Mouse (Mus musculus): ENCODE results near the gene Cep55. TPM values are rescaled to one million over a fixed set of nuclear protein-coding genes. Genes with fewer than 3 reads are reported as not detected.
A peak's percentile ranks its signal among the peaks of the same experiment; 100 is the strongest.

Gene Cep55
- polyA plus RNA-seq (2016; fragmentation: Nextera tagmentation; extraction: Ambion mirVana): 29.6 and 38.1 TPM in 2 replicates

DNA sequence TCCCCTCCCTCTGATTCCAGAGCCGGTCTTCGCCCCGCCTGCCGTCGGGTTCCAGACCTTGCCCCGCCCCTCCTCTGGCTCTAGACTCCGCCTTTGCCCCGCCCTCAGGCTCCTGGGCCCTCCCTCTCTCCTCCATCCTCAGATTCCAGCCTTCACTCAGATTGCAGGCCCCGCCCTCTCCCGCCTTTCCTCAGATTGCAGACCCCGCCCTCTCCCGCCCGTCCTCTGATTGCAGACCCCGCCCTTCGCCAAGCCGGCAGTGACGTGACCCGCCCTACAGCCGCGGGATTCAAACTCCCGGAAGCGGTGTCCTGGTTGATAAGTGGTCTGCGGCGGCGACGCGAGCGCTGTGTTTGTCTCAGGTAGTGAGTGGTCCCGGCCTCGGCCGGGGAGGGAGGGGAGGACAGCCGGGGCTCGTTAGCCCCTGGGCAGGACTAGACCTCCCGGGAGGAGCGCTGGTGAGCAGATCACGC is at the start of gene Cep55:
Cep55 (plus strand) TSS at position 292 of the 473 bp plus-strand sequence.
- Histone ChIP-seq H3K9me3 (no peaks in the 10 kb centered on the region), H3K36me3 (replicated peaks) (peaks cover 29% of the 10 kb centered on the region), H3K4me1 (peaks cover 22% of the 10 kb centered on the region), H3K4me3 (peak within 1 kb of the TSS; percentile 79), H3K27ac (replicated peaks) (peak within 1 kb of the TSS; percentile 94), H3K27me3 (replicated peaks; ENCODE audit: low read depth, poor library complexity, severe bottlenecking) (no peaks in the 10 kb centered on the region)
- under 1% methylated on average over 36 of the region's 36 CpGs for WGBS
- DNase-seq (ENCODE audit: low spot score): peak; percentile 100

DNA sequence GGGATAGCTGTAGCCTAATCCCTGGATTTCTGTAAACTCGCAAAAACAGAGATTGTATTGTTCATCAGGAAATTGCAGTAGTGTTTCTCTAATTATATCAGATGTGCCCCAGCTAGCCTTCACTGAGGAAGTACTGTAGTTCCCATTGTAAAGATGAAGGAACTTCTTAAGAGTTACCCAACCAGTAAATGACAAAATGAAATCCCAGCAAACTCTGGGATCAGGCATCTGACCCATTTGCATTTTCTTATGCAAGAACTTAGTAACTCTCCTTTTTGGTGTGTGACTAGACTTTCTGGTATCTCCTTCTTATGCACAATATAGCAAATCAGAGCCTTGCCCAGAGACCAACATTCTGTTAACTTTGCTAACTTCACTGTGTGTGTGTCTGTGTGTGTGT is 43.4 kb upstream of the Cep55 start:
- Histone ChIP-seq H3K36me3 (replicated peaks) (no peaks in the 10 kb centered on the region), H3K4me3 (no peak overlapping the region), H3K27me3 (replicated peaks; ENCODE audit: low read depth, poor library complexity, severe bottlenecking) (no peaks in the 10 kb centered on the region), H3K9me3 (no peaks in the 10 kb centered on the region), H3K27ac (replicated peaks) (no peak overlapping the region), H3K4me1 (peaks cover 7% of the 10 kb centered on the region)
- 74% methylated on average over 1 of the region's 1 CpGs for WGBS
- no peak for DNase-seq (ENCODE audit: low spot score)

DNA sequence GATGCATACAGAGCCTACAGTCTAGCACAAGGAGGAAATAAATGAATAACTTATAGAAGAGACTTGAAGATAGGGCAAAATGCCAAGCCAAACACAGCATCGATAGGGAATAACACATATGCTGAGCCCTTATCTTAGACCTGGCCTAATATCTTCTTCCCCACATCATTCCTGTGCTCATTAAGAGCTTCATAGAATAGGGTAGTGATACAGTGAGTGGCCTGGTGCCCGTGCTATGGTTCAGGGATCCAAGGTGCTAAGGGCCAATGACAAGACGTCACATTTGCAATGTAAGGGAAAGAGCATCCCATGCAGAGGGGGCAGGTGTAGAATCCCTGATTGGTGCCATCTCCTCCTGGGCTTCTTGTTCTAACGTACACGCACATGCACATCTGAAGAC is 40.4 kb upstream of the Cep55 start:
- 91% methylated on average over 5 of the region's 5 CpGs for WGBS
- no peaks in the 10 kb centered on the region for H3K27me3 ChIP-seq (replicated peaks; ENCODE audit: low read depth, poor library complexity, severe bottlenecking)
- H3K36me3 ChIP-seq (replicated peaks): no peaks in the 10 kb centered on the region
- no peaks in the 10 kb centered on the region for H3K9me3 ChIP-seq
- H3K4me3 ChIP-seq: no peak overlapping the region
- DNase-seq (ENCODE audit: low spot score): no peak
- H3K27ac ChIP-seq (replicated peaks): no peak overlapping the region
- H3K4me1 ChIP-seq: peaks cover 7% of the 10 kb centered on the region

DNA sequence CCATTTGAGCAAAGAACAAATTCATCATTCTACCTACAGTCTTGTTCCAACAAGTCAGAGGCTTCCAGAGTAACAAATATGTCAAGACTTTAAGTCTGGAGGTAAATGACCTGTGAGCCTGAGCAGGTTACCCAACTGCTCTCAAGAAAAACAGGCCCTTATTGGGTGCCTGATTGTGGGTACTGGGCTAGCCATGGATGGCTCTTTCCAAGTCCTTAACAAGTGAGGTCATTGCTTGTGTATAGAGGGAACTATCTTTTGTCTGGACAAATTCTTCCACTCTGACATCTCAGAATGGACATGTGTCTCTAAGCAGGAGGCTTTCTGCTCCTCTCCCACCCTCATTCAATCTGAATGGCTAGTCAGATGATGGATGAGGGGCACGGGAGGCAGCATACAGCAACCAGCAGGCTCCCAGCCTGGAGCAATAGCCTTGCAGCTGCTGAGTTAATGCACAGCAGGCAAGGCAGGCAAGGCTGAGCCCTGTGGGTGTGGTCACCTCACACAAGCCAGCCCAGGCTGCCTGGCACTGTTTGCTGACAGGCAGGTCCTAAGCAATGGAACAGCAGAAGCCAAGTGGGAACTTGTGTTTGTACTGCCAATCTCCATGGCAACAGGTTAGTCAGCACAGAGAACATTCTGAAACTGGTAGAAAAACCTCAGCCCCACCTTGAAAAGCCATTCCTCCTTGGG is 39.5 kb upstream of the Cep55 start:
- Histone ChIP-seq H3K4me3 (no peak overlapping the region), H3K27ac (replicated peaks) (no peak overlapping the region; the same call in 1 of the 2 replicates), H3K4me1 (peaks cover 7% of the 10 kb centered on the region), H3K27me3 (replicated peaks; ENCODE audit: low read depth, poor library complexity, severe bottlenecking) (no peaks in the 10 kb centered on the region), H3K9me3 (no peaks in the 10 kb centered on the region), H3K36me3 (replicated peaks) (no peaks in the 10 kb centered on the region)
- WGBS: 3% methylated on average over 1 of the region's 1 CpGs
- DNase-seq (ENCODE audit: low spot score): peak; percentile 59

DNA sequence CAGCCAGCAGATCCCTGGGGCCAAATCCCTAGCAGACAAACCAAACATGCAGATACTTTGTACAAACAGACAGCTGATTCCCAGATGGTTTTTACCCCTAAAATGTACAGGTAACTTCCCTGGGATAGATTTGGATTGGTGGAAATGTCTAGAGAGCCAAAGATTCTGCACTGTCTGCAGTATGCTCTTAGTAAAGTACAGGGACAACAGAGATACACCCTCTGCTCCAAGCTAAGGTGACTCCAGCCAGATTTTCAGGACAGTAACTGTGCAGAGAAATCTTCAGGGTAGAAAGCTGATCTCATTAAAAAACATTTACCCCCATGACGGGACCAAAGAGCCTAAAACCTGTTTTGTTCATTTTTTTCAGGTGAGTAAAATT is 38.9 kb upstream of the Cep55 start:
- no peak overlapping the region for H3K4me3 ChIP-seq
- no peaks in the 10 kb centered on the region for H3K27me3 ChIP-seq (replicated peaks; ENCODE audit: low read depth, poor library complexity, severe bottlenecking)
- H3K9me3 ChIP-seq: no peaks in the 10 kb centered on the region
- WGBS: 72% methylated on average over 1 of the region's 1 CpGs
- no peak for DNase-seq (ENCODE audit: low spot score)
- peaks cover 7% of the 10 kb centered on the region for H3K4me1 ChIP-seq
- no peaks in the 10 kb centered on the region for H3K36me3 ChIP-seq (replicated peaks)
- no peak overlapping the region; the same call in 1 of the 2 replicates for H3K27ac ChIP-seq (replicated peaks)

DNA sequence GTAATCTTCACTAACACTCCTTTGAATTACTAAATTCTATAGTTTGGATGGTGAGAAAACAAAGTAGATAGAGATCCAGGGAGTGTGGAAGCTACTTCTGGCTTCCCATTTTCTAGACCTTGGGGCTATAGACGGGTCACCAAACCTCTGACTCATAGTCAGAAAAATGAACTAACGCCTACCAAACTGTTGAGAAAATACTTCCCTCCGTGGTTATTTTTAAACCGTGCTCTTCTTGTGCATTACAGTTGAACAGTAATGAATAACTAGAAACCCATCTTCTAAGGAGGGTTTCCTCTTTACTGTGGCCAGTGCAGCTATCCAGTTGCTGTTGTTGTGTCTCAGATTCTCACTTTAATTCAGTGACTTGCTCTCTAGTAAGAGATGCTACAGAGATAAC is 32.1 kb upstream of the Cep55 start:
- H3K9me3 ChIP-seq: no peaks in the 10 kb centered on the region
- no peak for DNase-seq (ENCODE audit: low spot score)
- WGBS: 76% methylated on average over 4 of the region's 4 CpGs
- H3K4me3 ChIP-seq: no peak overlapping the region
- H3K4me1 ChIP-seq: peaks cover 17% of the 10 kb centered on the region
- H3K27ac ChIP-seq (replicated peaks): no peak overlapping the region
- no peaks in the 10 kb centered on the region for H3K36me3 ChIP-seq (replicated peaks)
- H3K27me3 ChIP-seq (replicated peaks; ENCODE audit: low read depth, poor library complexity, severe bottlenecking): no peaks in the 10 kb centered on the region

DNA sequence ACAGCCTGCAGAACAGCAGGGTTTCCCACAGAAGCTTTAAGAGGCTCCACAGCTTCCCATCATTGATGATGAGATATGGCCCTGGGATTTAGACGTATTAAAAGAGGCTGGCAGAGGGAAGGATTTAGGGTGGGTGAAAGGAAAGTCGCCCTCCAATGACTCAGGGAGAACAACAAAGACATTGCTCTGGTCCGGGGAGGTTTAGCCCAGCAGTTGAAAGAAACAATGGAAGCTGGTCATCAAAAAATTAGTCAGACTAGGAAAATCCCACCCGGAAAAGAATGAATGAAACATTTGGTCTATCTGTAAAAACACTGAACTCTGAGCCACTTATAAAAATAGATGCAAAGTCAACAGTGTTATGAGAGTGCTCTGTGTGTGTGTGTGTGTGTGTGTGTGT is 31.2 kb upstream of the Cep55 start:
- Histone ChIP-seq H3K36me3 (replicated peaks) (no peaks in the 10 kb centered on the region), H3K4me3 (no peak overlapping the region), H3K27me3 (replicated peaks; ENCODE audit: low read depth, poor library complexity, severe bottlenecking) (no peaks in the 10 kb centered on the region), H3K27ac (replicated peaks) (no peak overlapping the region), H3K4me1 (peaks cover 19% of the 10 kb centered on the region), H3K9me3 (no peaks in the 10 kb centered on the region)
- WGBS: 73% methylated on average over 4 of the region's 4 CpGs
- DNase-seq (ENCODE audit: low spot score): no peak

DNA sequence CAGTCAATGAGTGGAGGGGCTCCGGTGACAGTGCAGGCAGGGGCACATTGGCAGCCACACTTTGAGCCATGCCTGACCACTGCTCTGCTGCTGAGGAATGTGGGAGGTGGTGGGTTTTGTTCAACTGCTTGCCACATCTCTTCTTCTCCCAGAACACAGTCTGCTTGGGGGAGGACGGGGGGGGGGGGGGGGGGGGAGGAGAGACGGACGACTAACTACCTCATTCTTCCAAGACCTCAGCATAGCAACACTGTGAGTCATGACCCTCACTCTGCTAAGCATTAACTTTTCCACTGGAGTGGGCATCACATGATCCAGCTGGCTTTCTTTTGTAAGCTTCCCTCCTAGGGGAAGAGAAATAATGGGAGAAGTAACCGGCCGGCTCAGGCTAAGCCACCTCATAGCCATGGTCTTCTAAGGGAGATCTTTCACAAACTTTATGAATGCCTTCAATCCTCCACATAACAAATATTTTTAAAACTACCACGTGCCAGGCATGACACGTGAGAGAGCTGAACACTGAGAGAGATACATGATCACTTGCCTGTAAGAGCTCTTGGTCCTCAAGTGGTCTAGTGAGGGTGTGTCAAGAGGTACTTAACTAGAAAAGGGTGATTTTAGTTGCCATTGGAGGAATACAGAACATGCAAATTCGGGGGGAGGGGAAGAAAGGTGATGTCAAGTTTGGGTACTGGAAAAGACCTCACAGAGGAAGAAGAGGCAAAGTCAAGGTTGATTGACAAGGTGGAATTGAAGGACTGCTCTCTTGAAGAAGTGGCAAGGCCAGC is 29.4 kb upstream of the Cep55 start:
- Histone ChIP-seq H3K27ac (replicated peaks) (peak overlapping the region; percentile 2; the same call in 1 of the 2 replicates), H3K4me1 (peaks cover 25% of the 10 kb centered on the region), H3K27me3 (replicated peaks; ENCODE audit: low read depth, poor library complexity, severe bottlenecking) (no peaks in the 10 kb centered on the region), H3K36me3 (replicated peaks) (no peaks in the 10 kb centered on the region), H3K9me3 (no peaks in the 10 kb centered on the region), H3K4me3 (no peak overlapping the region)
- DNase-seq (ENCODE audit: low spot score): peak; percentile 25
- 73% methylated on average over 8 of the region's 9 CpGs for WGBS

DNA sequence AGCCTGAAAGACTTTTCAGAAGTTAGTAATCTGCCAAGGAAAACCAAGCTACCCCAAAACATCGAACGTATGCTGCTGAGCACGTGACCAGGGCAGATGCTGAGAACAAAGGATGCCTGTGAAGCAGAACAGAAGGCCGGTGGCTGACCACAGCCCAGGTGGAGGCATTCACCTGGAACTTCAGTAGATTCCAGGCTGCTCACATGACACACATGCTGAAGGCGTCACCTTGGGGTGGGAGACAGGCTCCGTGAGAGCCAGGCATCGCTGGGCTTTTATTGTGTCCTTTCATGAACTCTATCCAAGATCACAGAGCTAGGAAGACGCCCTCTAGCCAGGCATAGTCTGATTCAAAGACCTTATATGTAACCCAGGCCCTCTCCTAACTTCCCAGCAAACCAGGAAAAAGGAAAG is 28.6 kb upstream of the Cep55 start:
- DNase-seq (ENCODE audit: low spot score): no peak
- Histone ChIP-seq H3K36me3 (replicated peaks) (no peaks in the 10 kb centered on the region), H3K9me3 (no peaks in the 10 kb centered on the region), H3K4me1 (peaks cover 28% of the 10 kb centered on the region), H3K4me3 (no peak overlapping the region), H3K27ac (replicated peaks) (peak overlapping the region; percentile 2; the same call in 1 of the 2 replicates), H3K27me3 (replicated peaks; ENCODE audit: low read depth, poor library complexity, severe bottlenecking) (no peaks in the 10 kb centered on the region)
- WGBS: 70% methylated on average over 8 of the region's 8 CpGs

DNA sequence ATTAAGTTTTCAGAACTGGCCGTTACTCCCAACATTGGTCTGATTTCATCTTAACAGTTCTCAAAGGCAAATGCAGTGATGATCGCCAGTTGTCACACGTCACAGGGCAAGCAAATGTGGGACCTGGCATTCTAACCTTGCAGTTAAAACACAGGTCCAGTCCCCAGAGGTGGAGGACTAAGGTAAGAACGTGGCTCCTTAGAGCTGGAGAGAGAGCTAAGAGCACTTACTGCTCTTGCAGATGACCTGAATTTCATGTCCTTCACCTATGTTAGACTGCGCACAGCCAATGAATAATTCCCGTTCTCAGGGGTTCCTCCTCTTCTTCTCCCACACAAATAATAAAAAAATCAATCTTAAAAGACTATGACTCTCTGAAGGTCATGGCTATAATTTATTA is 27.4 kb upstream of the Cep55 start:
- no peak for DNase-seq (ENCODE audit: low spot score)
- Histone ChIP-seq H3K36me3 (replicated peaks) (no peaks in the 10 kb centered on the region), H3K4me1 (peaks cover 28% of the 10 kb centered on the region), H3K4me3 (no peak overlapping the region), H3K27ac (replicated peaks) (no peak overlapping the region), H3K27me3 (replicated peaks; ENCODE audit: low read depth, poor library complexity, severe bottlenecking) (no peaks in the 10 kb centered on the region), H3K9me3 (no peaks in the 10 kb centered on the region)
- WGBS: 86% methylated on average over 6 of the region's 6 CpGs

DNA sequence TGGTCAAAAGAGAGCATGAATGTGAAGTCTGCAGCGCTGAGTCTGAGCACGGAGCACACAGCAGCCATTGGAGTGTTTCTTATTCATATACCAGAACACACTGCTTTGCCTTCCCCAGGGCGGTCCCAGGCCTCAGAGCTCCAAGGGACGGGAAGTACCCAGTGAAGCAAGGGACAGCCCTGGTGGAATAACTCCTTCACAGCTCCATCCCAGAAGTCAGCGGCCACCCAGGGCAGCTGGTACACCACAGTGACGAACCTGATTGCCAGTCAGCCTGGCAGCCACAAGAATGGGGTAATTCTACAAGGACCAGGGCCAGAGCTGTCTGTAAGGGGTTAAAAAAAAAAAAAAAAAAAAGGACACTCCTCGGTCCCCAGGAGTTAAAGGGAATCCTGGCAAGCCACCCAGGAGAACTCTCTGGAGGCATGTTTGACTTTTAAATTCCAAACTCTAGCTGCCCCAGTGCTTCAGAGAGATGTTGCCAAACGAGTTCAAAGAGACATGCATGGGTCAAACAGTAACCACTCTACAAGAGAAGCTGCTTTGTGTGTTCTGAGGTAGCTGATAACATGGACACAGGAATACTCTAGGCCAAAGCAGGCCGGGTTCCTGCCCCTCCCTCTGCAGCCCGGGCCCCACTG is 26.8 kb upstream of the Cep55 start:
- Histone ChIP-seq H3K27ac (replicated peaks) (no peak overlapping the region), H3K27me3 (replicated peaks; ENCODE audit: low read depth, poor library complexity, severe bottlenecking) (no peaks in the 10 kb centered on the region), H3K9me3 (no peaks in the 10 kb centered on the region), H3K4me1 (peaks cover 28% of the 10 kb centered on the region), H3K4me3 (no peak overlapping the region), H3K36me3 (replicated peaks) (no peaks in the 10 kb centered on the region)
- no peak for DNase-seq (ENCODE audit: low spot score)
- WGBS: 65% methylated on average over 10 of the region's 10 CpGs

DNA sequence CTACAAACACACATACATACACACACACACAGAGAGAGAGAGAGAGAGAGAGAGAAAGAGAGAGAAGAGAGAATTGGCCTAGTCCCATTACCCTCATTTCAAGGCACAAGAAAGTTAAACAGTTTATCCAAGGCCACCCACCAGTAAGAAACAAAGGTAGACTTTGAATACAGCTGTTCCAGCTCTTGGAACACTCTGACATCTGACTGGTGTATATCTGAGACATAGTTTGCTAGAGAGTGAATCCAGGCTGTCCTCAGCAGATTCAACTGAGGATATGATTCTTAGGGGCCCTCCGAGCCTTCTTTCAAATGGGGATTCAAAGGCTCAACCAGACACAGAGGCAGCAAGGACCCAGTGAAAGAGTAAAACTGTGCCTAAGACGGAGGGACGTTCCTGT is 25.5 kb upstream of the Cep55 start:
- WGBS: 87% methylated on average over 3 of the region's 3 CpGs
- no peak overlapping the region for H3K27ac ChIP-seq (replicated peaks)
- no peaks in the 10 kb centered on the region for H3K27me3 ChIP-seq (replicated peaks; ENCODE audit: low read depth, poor library complexity, severe bottlenecking)
- DNase-seq (ENCODE audit: low spot score): no peak
- no peak overlapping the region for H3K4me3 ChIP-seq
- H3K4me1 ChIP-seq: peaks cover 36% of the 10 kb centered on the region
- H3K36me3 ChIP-seq (replicated peaks): no peaks in the 10 kb centered on the region
- no peaks in the 10 kb centered on the region for H3K9me3 ChIP-seq

Data from embryonic facial prominence, embryonic 10.5 days (tissue).